Mouse (Mus musculus): ENCODE results near the gene Tmem123. TPM values are rescaled to one million over a fixed set of nuclear protein-coding genes. Genes with fewer than 3 reads are reported as not detected.

Gene Tmem123
- polyA plus RNA-seq, 1 experiment, result 90.0 TPM

GRCm38 (mm10) chr9:7833421-7833820 is 69.6 kb downstream of the Tmem123 start:
- no peaks in the 10 kb centered on the region for H3K27me3 ChIP-seq (ENCODE audit: control insufficient read depth, insufficient read depth, low read length)
- 84% methylated on average over 6 of the region's 6 CpGs for WGBS
- H3K27ac ChIP-seq (ENCODE audit: insufficient read depth, low read length), result 0 out of 2 replicates have a peak overlapping the region, but pooled peaks have one; percentile 14
- H3K4me1 ChIP-seq (ENCODE audit: control insufficient read depth, insufficient read depth, insufficient read length), result peaks cover 13% of the 10 kb centered on the region; the same call in 1 of the 2 replicates
- TF ChIP-seq CTCF (IDR thresholded peaks at IDR 0.05; ENCODE audit: extremely low read depth, insufficient read depth, insufficient read length, insufficient replicate concordance) (no peak), POLR2A (IDR thresholded peaks at IDR 0.05; ENCODE audit: low read depth, low read length) (no peak)
- DNase-seq (ENCODE audit: low read depth in 1 of 2, low spot score in 2 of 2), result no peak
- H3K36me3 ChIP-seq (ENCODE audit: control insufficient read depth, insufficient read depth, low read length), result peaks cover 7% of the 10 kb centered on the region
- H3K4me3 ChIP-seq (ENCODE audit: extremely low read depth, insufficient read depth, insufficient read length), result no peak overlapping the region

GRCm38 (mm10) chr9:7835302-7835701 is 71.5 kb downstream of the Tmem123 start:
- 77% methylated on average over 1 of the region's 1 CpGs for WGBS

GRCm38 (mm10) chr9:7836331-7836730 is 72.5 kb downstream of the Tmem123 start:
- TF ChIP-seq POLR2A (IDR thresholded peaks at IDR 0.05; ENCODE audit: low read depth, low read length), result no peak
- peak in 1 of 2 experiments; percentile 31 for DNase-seq (ENCODE audit: low read depth in 1 of 2, low spot score in 2 of 2)
- WGBS, result under 1% methylated on average over 16 of the region's 16 CpGs
- H3K4me1 ChIP-seq (ENCODE audit: control insufficient read depth, insufficient read depth, insufficient read length), result peaks cover 4% of the 10 kb centered on the region; the same call in 1 of the 2 replicates
- peak overlapping the region; percentile 95 for H3K27ac ChIP-seq (ENCODE audit: insufficient read depth, low read length)
- no peaks in the 10 kb centered on the region for H3K27me3 ChIP-seq (ENCODE audit: control insufficient read depth, insufficient read depth, low read length)
- peak overlapping the region; percentile 73 for H3K4me3 ChIP-seq (ENCODE audit: extremely low read depth, insufficient read depth, insufficient read length)
- peaks cover 7% of the 10 kb centered on the region for H3K36me3 ChIP-seq (ENCODE audit: control insufficient read depth, insufficient read depth, low read length)

More at GRCm38 (mm10) chr9:7835302-7835701, 71.5 kb downstream of the Tmem123 start:
- Histone ChIP-seq H3K4me3 (ENCODE audit: extremely low read depth, insufficient read depth, insufficient read length) (no peak overlapping the region; the same call in 1 of the 2 replicates), H3K27ac (ENCODE audit: insufficient read depth, low read length) (no peak overlapping the region), H3K36me3 (ENCODE audit: control insufficient read depth, insufficient read depth, low read length) (peaks cover 7% of the 10 kb centered on the region), H3K27me3 (ENCODE audit: control insufficient read depth, insufficient read depth, low read length) (no peaks in the 10 kb centered on the region), H3K4me1 (ENCODE audit: control insufficient read depth, insufficient read depth, insufficient read length) (peaks cover 4% of the 10 kb centered on the region; the same call in 1 of the 2 replicates)
- TF ChIP-seq POLR2A (IDR thresholded peaks at IDR 0.05; ENCODE audit: low read depth, low read length), result no peak
- TF ChIP-seq CTCF (IDR thresholded peaks at IDR 0.05; ENCODE audit: extremely low read depth, insufficient read depth, insufficient read length, insufficient replicate concordance), result no peak
- no peak for DNase-seq (ENCODE audit: low read depth in 1 of 2, low spot score in 2 of 2)

- TF ChIP-seq POLR2A (IDR thresholded peaks at IDR 0.05; ENCODE audit: low read depth, low read length), result peak; percentile 54
- no peak for TF ChIP-seq CTCF (IDR thresholded peaks at IDR 0.05; ENCODE audit: extremely low read depth, insufficient read depth, insufficient read length, insufficient replicate concordance)
- Histone ChIP-seq H3K36me3 (ENCODE audit: control insufficient read depth, insufficient read depth, low read length) (peaks cover 7% of the 10 kb centered on the region), H3K4me1 (ENCODE audit: control insufficient read depth, insufficient read depth, insufficient read length) (peaks cover 2% of the 10 kb centered on the region; the same call in 1 of the 2 replicates), H3K27ac (ENCODE audit: insufficient read depth, low read length) (peak within 1 kb of the TSS; percentile 95), H3K27me3 (ENCODE audit: control insufficient read depth, insufficient read depth, low read length) (no peaks in the 10 kb centered on the region), H3K4me3 (ENCODE audit: extremely low read depth, insufficient read depth, insufficient read length) (peak within 1 kb of the TSS; percentile 76)
- WGBS, result under 1% methylated on average over 68 of the region's 68 CpGs
- DNase-seq (ENCODE audit: low read depth in 1 of 2, low spot score in 2 of 2), result peak; percentile 92 to 94
Observed at GRCm38 (mm10) chr9:7836905-7837805, 73.3 kb downstream of the Tmem123 start, which contains the start of gene Birc2. Gene Birc2, minus strand, starts transcription at chr9:7837064.

- peak in 1 of 2 experiments; percentile 17 for DNase-seq (ENCODE audit: low read depth in 1 of 2, low spot score in 2 of 2)
- Histone ChIP-seq H3K4me1 (ENCODE audit: control insufficient read depth, insufficient read depth, insufficient read length) (no peaks in the 10 kb centered on the region; the same call in 1 of the 2 replicates), H3K4me3 (ENCODE audit: extremely low read depth, insufficient read depth, insufficient read length) (peak overlapping the region; percentile 12; the same call in 1 of the 2 replicates), H3K27ac (ENCODE audit: insufficient read depth, low read length) (no peak overlapping the region), H3K27me3 (ENCODE audit: control insufficient read depth, insufficient read depth, low read length) (no peaks in the 10 kb centered on the region), H3K36me3 (ENCODE audit: control insufficient read depth, insufficient read depth, low read length) (peaks cover 7% of the 10 kb centered on the region)
- no peak for TF ChIP-seq CTCF (IDR thresholded peaks at IDR 0.05; ENCODE audit: extremely low read depth, insufficient read depth, insufficient read length, insufficient replicate concordance)
- no peak for TF ChIP-seq POLR2A (IDR thresholded peaks at IDR 0.05; ENCODE audit: low read depth, low read length)
- 30% methylated on average over 14 of the region's 14 CpGs for WGBS
Observed at GRCm38 (mm10) chr9:7837806-7838440, 74.1 kb downstream of the Tmem123 start.

GRCm38 (mm10) chr9:7841221-7841620 is 77.4 kb downstream of the Tmem123 start:
- TF ChIP-seq POLR2A (IDR thresholded peaks at IDR 0.05; ENCODE audit: low read depth, low read length) (no peak), CTCF (IDR thresholded peaks at IDR 0.05; ENCODE audit: extremely low read depth, insufficient read depth, insufficient read length, insufficient replicate concordance) (no peak)
- Histone ChIP-seq H3K36me3 (ENCODE audit: control insufficient read depth, insufficient read depth, low read length) (no peaks in the 10 kb centered on the region), H3K4me3 (ENCODE audit: extremely low read depth, insufficient read depth, insufficient read length) (no peak overlapping the region), H3K4me1 (ENCODE audit: control insufficient read depth, insufficient read depth, insufficient read length) (no peaks in the 10 kb centered on the region), H3K27ac (ENCODE audit: insufficient read depth, low read length) (no peak overlapping the region; the same call in 1 of the 2 replicates), H3K27me3 (ENCODE audit: control insufficient read depth, insufficient read depth, low read length) (no peaks in the 10 kb centered on the region)
- DNase-seq (ENCODE audit: low read depth in 1 of 2, low spot score in 2 of 2), result no peak
- WGBS, result 92% methylated on average over 6 of the region's 6 CpGs

Other genes starting within 250 kb of the Tmem123 start
- 1.1 and 1.4 TPM in 2 replicates for gene Mmp8, start 205.6 kb upstream of the Tmem123 start, polyA plus RNA-seq (2012; rRNA removed)
- 0.21 TPM in 1 of 2 replicates, not detected in the other for gene Mmp27, start 192.6 kb upstream of the Tmem123 start, polyA plus RNA-seq (2012; rRNA removed)
- gene Mmp20, start 135.8 kb upstream of the Tmem123 start, polyA plus RNA-seq (2012; rRNA removed), result not detected in 2 replicates
- gene Mmp7, start 72.0 kb upstream of the Tmem123 start, polyA plus RNA-seq (2012; rRNA removed), result 0.11 TPM in 1 of 2 replicates, not detected in the other
- 16.4 and 17.7 TPM in 2 replicates for gene Birc2, start 73.0 kb downstream of the Tmem123 start, polyA plus RNA-seq (2012; rRNA removed)
- 44.9 and 45.8 TPM in 2 replicates for gene Birc3, start 109.1 kb downstream of the Tmem123 start, polyA plus RNA-seq (2012; rRNA removed)
- 10.1 and 12.8 TPM in 2 replicates for gene Yap1, start 240.6 kb downstream of the Tmem123 start, polyA plus RNA-seq (2012; rRNA removed)